Mouse (Mus musculus) hindbrain, embryonic 16.5 days (tissue): Measurements from ENCODE around the gene Pitpna. TPM values are rescaled to one million over a fixed set of nuclear protein-coding genes. Genes with fewer than 3 reads are reported as not detected.
"Not testable (repeated sequence)": the region's sequence is repeated elsewhere in the genome, so short reads cannot be mapped to it uniquely, and the experiment has no call there.

Source experiments
- ATAC-seq: fragments of 200-750 bp; cut with Nextera tagmentation; 2 replicates; pipeline ENCODE4 v1.8.0; 2017; ENCODE audit warnings: moderate TSS enrichment, moderate library complexity
- H3K27ac ChIP-seq: fragments of 300-500 bp; sonication (generic); 2 replicates; pipeline ENCODE4 v1.5.1; 2014; ENCODE audit warnings: low read depth, mild to moderate bottlenecking, control low read depth, low read length, moderate library complexity
- H3K27me3 ChIP-seq: fragments of 300-500 bp; sonication (generic); replicated peaks from 2 replicates; pipeline ENCODE4 v1.6.1; 2014; ENCODE audit warnings: low read length; ENCODE audit not compliant: control insufficient read depth, insufficient read depth
- H3K36me3 ChIP-seq: fragments of 300-500 bp; sonication (generic); 2 replicates; pipeline ENCODE4 v1.6.1; 2014; ENCODE audit warnings: mild to moderate bottlenecking, low read length, moderate library complexity, mixed read lengths; ENCODE audit not compliant: control insufficient read depth, insufficient read depth
- H3K4me1 ChIP-seq: fragments of 300-500 bp; sonication (generic); 2 replicates; pipeline ENCODE4 v1.6.1; 2014; ENCODE audit warnings: low read depth, low read length; ENCODE audit not compliant: control insufficient read depth, insufficient read depth
- H3K4me2 ChIP-seq: fragments of 300-500 bp; sonication (generic); 2 replicates; pipeline ENCODE4 v1.6.1; 2014; ENCODE audit warnings: mild to moderate bottlenecking, low read length, control low read depth, moderate library complexity
- H3K4me3 ChIP-seq: fragments of 300-500 bp; sonication (generic); 2 replicates; pipeline ENCODE4 v1.5.1; 2014; ENCODE audit warnings: mild to moderate bottlenecking, low read length, control low read depth, moderate library complexity
- H3K9ac ChIP-seq: fragments of 300-500 bp; sonication (generic); 2 replicates; pipeline ENCODE4 v1.6.1; 2014; ENCODE audit warnings: low read depth, mild to moderate bottlenecking, control low read depth, low read length, moderate library complexity
- H3K9me3 ChIP-seq: fragments of 300-500 bp; sonication (generic); 2 replicates; pipeline ENCODE4 v1.6.1; 2014; ENCODE audit warnings: mild to moderate bottlenecking, low read length, moderate library complexity; ENCODE audit not compliant: control insufficient read depth
- WGBS: fragments of 180-500 bp; shearing (Covaris S2); extraction: QIAGEN DNeasy Blood & Tissue Kit; methylation state at CpG from one replicate; pipeline ENCODE4 v1.1.7; 2014; 5-methylcytosine and 5-hydroxymethylcytosine counted together
- polyA plus RNA-seq: library from polyadenylated mRNA; unstranded; fragments of >200 nt; fragmentation: Nextera tagmentation; extraction: Ambion mirVana; gene quantifications from 2 replicates; pipeline ENCODE4 v1.2.1, GENCODE M21; 2015

Pitpna gene
- polyA plus RNA-seq, 1 experiment from 2014 or later: 109 TPM

- Histone ChIP-seq H3K9ac (no peak overlapping the region), H3K36me3 (peaks cover 30% of the 10 kb centered on the region), H3K4me2 (no peak overlapping the region), H3K27ac (no peak overlapping the region), H3K9me3 (no peaks in the 10 kb centered on the region), H3K4me3 (no peak overlapping the region), H3K27me3 (no peaks in the 10 kb centered on the region), H3K4me1 (no peaks in the 10 kb centered on the region)
- ATAC-seq: no peak
- WGBS: 84% methylated on average over 7 of the region's 7 CpGs
Measured at GRCm38 (mm10) chr11:75595816-75596215, 7.9 kb downstream of the Pitpna start.

GRCm38 (mm10) chr11:75596726-75597255 lies 8.9 kb downstream of the Pitpna start:
- ATAC-seq: no peak
- Histone ChIP-seq H3K4me2 (no peak overlapping the region), H3K27ac (no peak overlapping the region), H3K4me1 (no peaks in the 10 kb centered on the region), H3K9me3 (no peaks in the 10 kb centered on the region), H3K4me3 (no peak overlapping the region), H3K9ac (no peak overlapping the region), H3K36me3 (peaks cover 40% of the 10 kb centered on the region), H3K27me3 (no peaks in the 10 kb centered on the region)
- 83% methylated on average over 3 of the region's 3 CpGs for whole genome bisulfite sequencing

GRCm38 (mm10) chr11:75598004-75598403 lies 10.1 kb downstream of the Pitpna start:
- H3K4me1 ChIP-seq: no peaks in the 10 kb centered on the region
- no peak overlapping the region for H3K4me3 ChIP-seq
- no peak overlapping the region for H3K9ac ChIP-seq
- 93% methylated on average over 6 of the region's 6 CpGs for WGBS
- ATAC-seq: no peak
- no peaks in the 10 kb centered on the region for H3K27me3 ChIP-seq
- no peak overlapping the region for H3K27ac ChIP-seq
- H3K9me3 ChIP-seq: no peaks in the 10 kb centered on the region
- peaks cover 38% of the 10 kb centered on the region for H3K36me3 ChIP-seq
- no peak overlapping the region for H3K4me2 ChIP-seq

- not testable (repeated sequence) for H3K4me3 ChIP-seq, H3K27me3 ChIP-seq, H3K9ac ChIP-seq, H3K27ac ChIP-seq, H3K4me1 ChIP-seq, ATAC-seq, H3K4me2 ChIP-seq, H3K9me3 ChIP-seq
- WGBS: 92% methylated on average over 16 of the region's 17 CpGs
- peaks cover 34% of the 10 kb centered on the region for H3K36me3 ChIP-seq
Measured at GRCm38 (mm10) chr11:75599802-75600201, 11.9 kb downstream of the Pitpna start.

- no peak overlapping the region for H3K27ac ChIP-seq
- no peak for ATAC-seq
- H3K27me3 ChIP-seq: no peaks in the 10 kb centered on the region
- H3K9ac ChIP-seq: no peak overlapping the region
- 92% methylated on average over 5 of the region's 5 CpGs for WGBS
- H3K4me3 ChIP-seq: no peak overlapping the region
- H3K4me1 ChIP-seq: no peaks in the 10 kb centered on the region
- H3K36me3 ChIP-seq: peaks cover 36% of the 10 kb centered on the region
- H3K9me3 ChIP-seq: no peaks in the 10 kb centered on the region
- H3K4me2 ChIP-seq: no peak overlapping the region
Measured at GRCm38 (mm10) chr11:75604826-75605225, 16.9 kb downstream of the Pitpna start.

GRCm38 (mm10) chr11:75605318-75605717 lies 17.4 kb downstream of the Pitpna start:
- no peaks in the 10 kb centered on the region for H3K9me3 ChIP-seq
- no peak overlapping the region for H3K4me2 ChIP-seq
- 75% methylated on average over 1 of the region's 1 CpGs for WGBS
- peaks cover 36% of the 10 kb centered on the region for H3K36me3 ChIP-seq
- H3K27me3 ChIP-seq: no peaks in the 10 kb centered on the region
- H3K9ac ChIP-seq: no peak overlapping the region
- ATAC-seq: no peak
- no peaks in the 10 kb centered on the region for H3K4me1 ChIP-seq
- H3K4me3 ChIP-seq: no peak overlapping the region
- H3K27ac ChIP-seq: no peak overlapping the region

GRCm38 (mm10) chr11:75608776-75609175 lies 20.9 kb downstream of the Pitpna start:
- peaks cover 26% of the 10 kb centered on the region for H3K36me3 ChIP-seq
- no peaks in the 10 kb centered on the region for H3K27me3 ChIP-seq
- no peak overlapping the region for H3K4me3 ChIP-seq
- H3K9ac ChIP-seq: no peak overlapping the region
- WGBS: 90% methylated on average over 5 of the region's 5 CpGs
- ATAC-seq: no peak
- no peak overlapping the region for H3K4me2 ChIP-seq
- H3K27ac ChIP-seq: no peak overlapping the region
- no peaks in the 10 kb centered on the region for H3K4me1 ChIP-seq
- H3K9me3 ChIP-seq: no peaks in the 10 kb centered on the region

- ATAC-seq: no peak
- WGBS: 80% methylated on average over 2 of the region's 2 CpGs
- no peak overlapping the region for H3K27ac ChIP-seq
- H3K9ac ChIP-seq: no peak overlapping the region
- H3K4me3 ChIP-seq: no peak overlapping the region
- no peak overlapping the region for H3K4me2 ChIP-seq
- H3K27me3 ChIP-seq: no peaks in the 10 kb centered on the region
- H3K4me1 ChIP-seq: no peaks in the 10 kb centered on the region
- no peaks in the 10 kb centered on the region for H3K9me3 ChIP-seq
- peaks cover 30% of the 10 kb centered on the region for H3K36me3 ChIP-seq
Measured at GRCm38 (mm10) chr11:75610021-75610420, 22.1 kb downstream of the Pitpna start.

- peaks cover 29% of the 10 kb centered on the region for H3K36me3 ChIP-seq
Measured at GRCm38 (mm10) chr11:75614769-75615168, 26.9 kb downstream of the Pitpna start.

GRCm38 (mm10) chr11:75615556-75615955 lies 27.7 kb downstream of the Pitpna start:
- H3K4me2 ChIP-seq: no peak overlapping the region
- H3K4me1 ChIP-seq: no peaks in the 10 kb centered on the region
- H3K4me3 ChIP-seq: no peak overlapping the region
- no peaks in the 10 kb centered on the region for H3K27me3 ChIP-seq
- no peak overlapping the region for H3K9ac ChIP-seq
- H3K9me3 ChIP-seq: no peaks in the 10 kb centered on the region
- no peak for ATAC-seq
- peaks cover 31% of the 10 kb centered on the region for H3K36me3 ChIP-seq
- no peak overlapping the region for H3K27ac ChIP-seq
- 93% methylated on average over 2 of the region's 2 CpGs for WGBS

More at GRCm38 (mm10) chr11:75614769-75615168, 26.9 kb downstream of the Pitpna start:
- no peaks in the 10 kb centered on the region for H3K27me3 ChIP-seq
- no peak overlapping the region for H3K27ac ChIP-seq
- H3K4me2 ChIP-seq: no peak overlapping the region
- no peak overlapping the region for H3K4me3 ChIP-seq
- H3K9ac ChIP-seq: no peak overlapping the region
- no peak for ATAC-seq
- WGBS: 95% methylated on average over 1 of the region's 1 CpGs
- no peaks in the 10 kb centered on the region for H3K4me1 ChIP-seq
- H3K9me3 ChIP-seq: no peaks in the 10 kb centered on the region
